Mouse (Mus musculus): ENCODE measurements around the gene Mcat. TPM values are rescaled to one million over a fixed set of nuclear protein-coding genes. Genes with fewer than 3 reads are reported as not detected.
"Not testable (repeated sequence)": the region's sequence is repeated elsewhere in the genome, so short reads cannot be mapped to it uniquely, and the experiment has no call there.

Mcat gene
- polyA plus RNA-seq, 1 experiment from 2014 or later = 15.9 TPM

GRCm38 (mm10) chr15:83518215-83519048, 45.2 kb downstream of the Mcat start:
- no peaks in the 10 kb centered on the region for H3K4me1 ChIP-seq (replicated peaks; ENCODE audit: control insufficient read depth, insufficient read depth, low read length)
- H3K9me3 ChIP-seq (ENCODE audit: control insufficient read depth) = no peaks in the 10 kb centered on the region
- no peaks in the 10 kb centered on the region for H3K36me3 ChIP-seq (ENCODE audit: control insufficient read depth, insufficient read depth)
- H3K27ac ChIP-seq (ENCODE audit: low read depth, low read length) = no peak overlapping the region
- H3K4me2 ChIP-seq (replicated peaks; ENCODE audit: low read depth) = peak overlapping the region; percentile 51; the same call in 1 of the 2 replicates
- WGBS = 26% methylated on average over 20 of the region's 20 CpGs
- H3K4me3 ChIP-seq (ENCODE audit: low read depth, low read length) = peak overlapping the region; percentile 7; the same call in 1 of the 2 replicates
- peak; percentile 88 for TF ChIP-seq CTCF (IDR thresholded peaks at IDR 0.05; ENCODE audit: low read depth)
- ATAC-seq = peak; percentile 41; the same call in 1 of the 2 replicates
- no peak overlapping the region for H3K9ac ChIP-seq (ENCODE audit: low read depth, low read length)
- no peaks in the 10 kb centered on the region for H3K27me3 ChIP-seq (replicated peaks; ENCODE audit: control insufficient read depth, insufficient read depth, low read length)

DNA sequence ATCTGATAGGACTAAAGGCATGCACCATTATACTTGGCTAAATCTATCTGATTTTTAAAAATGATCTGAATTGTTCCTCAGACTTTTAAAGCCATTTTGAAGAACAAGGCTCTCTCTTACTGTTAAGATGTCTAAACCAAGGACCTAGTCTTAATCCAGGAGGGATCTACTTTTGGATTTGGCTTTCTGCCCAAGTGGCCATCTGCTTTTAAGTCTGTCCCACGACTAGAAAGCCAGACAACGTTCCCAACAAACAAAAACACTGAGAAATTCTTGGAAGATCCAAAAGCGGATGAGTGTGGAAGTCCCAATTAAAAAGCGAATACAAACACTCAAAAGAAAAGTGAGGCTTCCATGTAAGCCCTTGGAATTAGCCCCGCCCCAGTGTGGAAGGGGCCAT, 48.6 kb downstream of the Mcat start:
- H3K4me3 ChIP-seq (ENCODE audit: low read depth, low read length) = no peak overlapping the region
- H3K9ac ChIP-seq (ENCODE audit: low read depth, low read length) = no peak overlapping the region
- H3K4me1 ChIP-seq (replicated peaks; ENCODE audit: control insufficient read depth, insufficient read depth, low read length) = 0 out of 2 replicates have a peak, but pooled peaks cover 5% of the 10 kb centered on the region
- H3K9me3 ChIP-seq (ENCODE audit: control insufficient read depth) = no peaks in the 10 kb centered on the region
- H3K27ac ChIP-seq (ENCODE audit: low read depth, low read length) = no peak overlapping the region
- no peak overlapping the region for H3K4me2 ChIP-seq (replicated peaks; ENCODE audit: low read depth)
- no peaks in the 10 kb centered on the region for H3K27me3 ChIP-seq (replicated peaks; ENCODE audit: control insufficient read depth, insufficient read depth, low read length)
- H3K36me3 ChIP-seq (ENCODE audit: control insufficient read depth, insufficient read depth) = no peaks in the 10 kb centered on the region
- no peak for TF ChIP-seq CTCF (IDR thresholded peaks at IDR 0.05; ENCODE audit: low read depth)
- no peak for ATAC-seq
- WGBS = 60% methylated on average over 5 of the region's 5 CpGs

DNA sequence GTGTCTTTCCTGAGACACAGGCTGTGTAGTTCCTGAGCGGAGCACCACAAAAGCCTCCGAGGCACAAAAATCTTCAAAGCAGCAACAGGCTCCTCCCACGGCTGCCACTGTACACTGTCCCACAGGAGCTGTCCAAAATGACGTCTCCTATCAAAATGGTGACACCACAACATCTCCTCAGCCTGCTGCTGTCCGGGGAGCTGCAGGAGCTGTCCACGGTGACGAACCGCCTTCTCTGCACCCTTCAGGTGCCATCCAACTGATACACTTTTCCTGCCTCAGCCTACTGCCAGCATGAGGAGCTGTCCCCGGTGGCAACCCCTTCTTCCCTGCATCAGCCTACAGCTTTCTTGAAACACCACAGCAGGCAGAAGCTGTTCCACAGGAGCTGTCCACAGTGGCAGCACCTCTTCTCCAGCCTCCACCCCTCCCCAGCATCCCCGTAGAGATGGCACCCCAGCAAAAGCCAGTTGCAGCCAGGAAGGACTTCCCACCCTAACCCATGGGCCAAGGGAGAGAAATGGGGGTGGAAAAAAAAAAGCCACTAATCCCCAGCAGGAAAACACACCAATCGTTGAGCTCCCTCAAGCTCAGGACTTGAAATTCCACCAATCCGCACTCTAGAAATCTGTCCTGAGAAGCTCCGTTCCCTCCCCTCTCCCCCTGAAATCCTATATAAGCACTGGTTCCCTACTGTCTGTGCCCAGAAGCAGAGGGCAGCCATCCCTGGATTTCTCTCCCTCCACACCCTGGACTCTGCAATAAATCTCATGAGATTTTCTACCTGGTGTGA, 50.9 kb downstream of the Mcat start:
- Histone ChIP-seq H3K27ac (ENCODE audit: low read depth, low read length) (no peak overlapping the region), H3K4me1 (replicated peaks; ENCODE audit: control insufficient read depth, insufficient read depth, low read length) (0 out of 2 replicates have a peak, but pooled peaks cover 5% of the 10 kb centered on the region), H3K4me2 (replicated peaks; ENCODE audit: low read depth) (no peak overlapping the region), H3K9ac (ENCODE audit: low read depth, low read length) (no peak overlapping the region), H3K36me3 (ENCODE audit: control insufficient read depth, insufficient read depth) (no peaks in the 10 kb centered on the region), H3K27me3 (replicated peaks; ENCODE audit: control insufficient read depth, insufficient read depth, low read length) (no peaks in the 10 kb centered on the region), H3K4me3 (ENCODE audit: low read depth, low read length) (no peak overlapping the region), H3K9me3 (ENCODE audit: control insufficient read depth) (no peaks in the 10 kb centered on the region)
- 62% methylated on average over 13 of the region's 13 CpGs for WGBS
- no peak for ATAC-seq
- no peak for TF ChIP-seq CTCF (IDR thresholded peaks at IDR 0.05; ENCODE audit: low read depth)

DNA sequence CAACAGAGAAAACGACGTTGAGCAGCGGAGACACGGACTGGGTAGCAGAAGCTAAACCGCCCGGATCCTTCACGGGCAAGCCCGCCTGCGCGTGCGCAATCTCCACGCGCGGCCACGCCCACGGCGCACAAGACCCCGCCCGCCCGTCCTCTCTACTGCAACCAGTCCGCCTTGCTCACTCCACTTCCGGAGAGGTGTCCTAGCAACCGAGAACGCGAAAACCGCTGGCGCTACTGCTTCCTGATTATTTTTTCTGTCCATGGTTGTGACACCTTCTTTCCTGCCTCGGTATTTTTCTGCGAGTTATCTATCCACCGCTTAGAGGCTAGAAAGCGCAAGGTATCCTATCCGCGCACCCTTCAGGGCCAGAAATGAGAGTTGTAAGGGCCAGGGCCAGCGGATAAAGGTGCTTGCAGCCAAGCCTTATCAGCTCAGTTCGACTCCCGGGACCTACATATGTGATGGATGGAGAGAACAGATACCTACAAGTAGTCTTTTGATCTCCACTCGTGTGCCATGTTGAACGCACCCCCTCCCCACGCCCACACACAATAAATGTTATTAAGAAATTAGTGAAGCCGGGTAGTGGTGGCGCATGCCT, 52.7 kb downstream of the Mcat start, which contains the start of gene Ttll1:
Ttll1 (minus strand) TSS at position 89 of the 601 bp plus-strand sequence.
- H3K27ac ChIP-seq (ENCODE audit: low read depth, low read length) = no peak within 1 kb of the TSS
- peak; percentile 92 for ATAC-seq

GRCm38 (mm10) chr15:83509950-83510804, 53.4 kb downstream of the Mcat start:
- H3K4me3 ChIP-seq (ENCODE audit: low read depth, low read length) = peak overlapping the region; percentile 51
- no peaks in the 10 kb centered on the region for H3K27me3 ChIP-seq (replicated peaks; ENCODE audit: control insufficient read depth, insufficient read depth, low read length)
- ATAC-seq = no peak; the same call in 1 of the 2 replicates
- no peaks in the 10 kb centered on the region for H3K9me3 ChIP-seq (ENCODE audit: control insufficient read depth)
- 0 out of 2 replicates have a peak overlapping the region, but pooled peaks have one; percentile 34 for H3K9ac ChIP-seq (ENCODE audit: low read depth, low read length)
- no peaks in the 10 kb centered on the region for H3K36me3 ChIP-seq (ENCODE audit: control insufficient read depth, insufficient read depth)
- H3K4me2 ChIP-seq (replicated peaks; ENCODE audit: low read depth) = peak overlapping the region; percentile 93
- 25% methylated on average over 17 of the region's 17 CpGs for WGBS
- 0 out of 2 replicates have a peak, but pooled peaks cover 5% of the 10 kb centered on the region for H3K4me1 ChIP-seq (replicated peaks; ENCODE audit: control insufficient read depth, insufficient read depth, low read length)
- peak; percentile 33 for TF ChIP-seq CTCF (IDR thresholded peaks at IDR 0.05; ENCODE audit: low read depth)
- H3K27ac ChIP-seq (ENCODE audit: low read depth, low read length) = no peak overlapping the region

More for the DNA sequence above, 52.7 kb downstream of the Mcat start, which contains the start of gene Ttll1:
- H3K36me3 ChIP-seq (ENCODE audit: control insufficient read depth, insufficient read depth) = no peaks in the 10 kb centered on the region
- 0 out of 2 replicates have a peak within 1 kb of the TSS, but pooled peaks have one; percentile 34 for H3K9ac ChIP-seq (ENCODE audit: low read depth, low read length)
- WGBS = 9% methylated on average over 41 of the region's 41 CpGs
- no peaks in the 10 kb centered on the region for H3K27me3 ChIP-seq (replicated peaks; ENCODE audit: control insufficient read depth, insufficient read depth, low read length)
- H3K9me3 ChIP-seq (ENCODE audit: control insufficient read depth) = no peaks in the 10 kb centered on the region
- peak within 1 kb of the TSS; percentile 93 for H3K4me2 ChIP-seq (replicated peaks; ENCODE audit: low read depth)
- TF ChIP-seq CTCF (IDR thresholded peaks at IDR 0.05; ENCODE audit: low read depth) = no peak
- 0 out of 2 replicates have a peak, but pooled peaks cover 5% of the 10 kb centered on the region for H3K4me1 ChIP-seq (replicated peaks; ENCODE audit: control insufficient read depth, insufficient read depth, low read length)
- peak within 1 kb of the TSS; percentile 51 for H3K4me3 ChIP-seq (ENCODE audit: low read depth, low read length)

DNA sequence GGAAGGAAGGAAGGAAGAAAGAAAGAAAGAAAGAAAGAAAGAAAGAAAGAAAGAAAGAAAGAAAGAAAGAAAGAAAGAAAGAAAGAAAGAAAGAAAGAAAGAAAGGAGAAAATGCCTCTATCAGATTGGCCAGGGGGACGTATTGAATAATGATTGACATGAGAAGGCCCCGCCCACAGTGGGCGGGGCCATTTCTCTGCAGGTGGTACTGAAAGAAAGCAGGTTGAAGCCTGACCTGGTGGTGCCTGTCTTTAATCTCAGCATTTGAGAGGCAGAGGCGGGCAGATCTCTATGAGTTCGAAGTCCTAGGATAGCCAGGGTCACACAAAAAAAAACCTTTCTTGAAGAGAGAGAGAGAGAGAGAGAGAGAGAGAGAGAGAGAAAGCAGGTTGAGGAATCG, 62.1 kb downstream of the Mcat start:
- WGBS = 79% methylated on average over 6 of the region's 6 CpGs
- peaks cover 11% of the 10 kb centered on the region; the same call in 1 of the 2 replicates for H3K36me3 ChIP-seq (ENCODE audit: control insufficient read depth, insufficient read depth)
- H3K27me3 ChIP-seq (replicated peaks; ENCODE audit: control insufficient read depth, insufficient read depth, low read length); H3K9ac ChIP-seq (ENCODE audit: low read depth, low read length); H3K27ac ChIP-seq (ENCODE audit: low read depth, low read length); H3K4me3 ChIP-seq (ENCODE audit: low read depth, low read length); H3K4me2 ChIP-seq (replicated peaks; ENCODE audit: low read depth); H3K9me3 ChIP-seq (ENCODE audit: control insufficient read depth); ATAC-seq; H3K4me1 ChIP-seq (replicated peaks; ENCODE audit: control insufficient read depth, insufficient read depth, low read length): not testable (repeated sequence)
